Mouse (Mus musculus): Measurements from ENCODE around the gene Sorcs3.

Gene Sorcs3

DNA sequence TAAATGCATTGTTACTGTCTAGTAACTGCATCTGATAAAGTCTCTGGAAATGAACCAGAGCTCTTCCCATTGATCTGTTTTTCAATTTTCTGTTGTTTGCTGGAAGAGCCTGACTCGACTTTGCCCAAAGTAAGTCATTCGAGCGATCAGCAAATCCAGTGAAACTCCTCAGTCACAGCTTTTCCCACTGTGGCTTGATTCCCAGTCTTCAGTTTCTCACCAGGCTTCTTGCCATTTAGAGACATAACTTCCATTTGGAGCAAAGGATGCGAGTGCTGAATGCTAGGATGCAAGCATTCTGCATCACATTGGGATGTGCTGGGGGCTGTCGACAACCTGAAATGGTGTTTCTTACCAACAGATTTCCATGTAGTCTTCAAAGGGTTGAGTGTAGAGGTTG is 521.8 kb downstream of the Sorcs3 start:
- no peak for DNase-seq

DNA sequence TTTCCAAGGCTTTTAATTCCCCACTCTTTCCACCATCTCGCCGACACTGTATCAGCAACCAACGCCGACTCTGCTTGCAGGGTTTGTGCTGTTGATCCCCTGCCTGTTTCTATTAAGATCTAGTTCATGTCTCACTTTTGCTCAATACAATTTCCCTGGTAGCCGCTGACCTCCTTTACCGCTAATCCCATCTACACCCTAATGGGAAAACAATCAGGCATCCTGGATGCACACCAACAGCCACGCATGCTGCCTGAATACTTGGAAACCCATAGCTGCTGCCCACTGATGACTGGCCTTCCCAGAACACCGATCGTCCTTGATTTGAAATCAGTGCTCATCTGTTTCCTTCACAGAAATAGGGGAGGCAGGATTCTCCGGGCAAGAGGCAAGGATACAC is 525.9 kb downstream of the Sorcs3 start:
- DNase-seq, result no peak

DNA sequence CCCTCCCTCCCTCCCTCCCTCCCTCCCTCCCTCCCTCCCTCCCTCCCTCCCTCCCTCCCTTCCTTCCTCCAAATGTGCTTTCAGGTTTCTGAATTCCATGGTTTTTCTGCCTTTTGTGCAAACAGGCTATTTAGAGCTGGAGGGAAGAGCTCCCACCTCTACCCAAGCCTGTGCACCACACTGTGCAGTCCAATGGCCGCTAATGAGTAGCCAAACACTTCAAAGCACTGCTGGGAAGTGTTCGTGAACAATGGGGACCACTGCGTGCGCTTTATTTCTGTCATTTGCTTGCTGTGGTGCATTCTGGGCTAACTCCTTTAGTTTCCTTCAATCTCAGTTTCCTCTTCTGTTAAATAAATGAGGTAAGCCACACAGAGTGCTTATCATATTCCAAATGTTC is 528.5 kb downstream of the Sorcs3 start:
- no peak for DNase-seq

DNA sequence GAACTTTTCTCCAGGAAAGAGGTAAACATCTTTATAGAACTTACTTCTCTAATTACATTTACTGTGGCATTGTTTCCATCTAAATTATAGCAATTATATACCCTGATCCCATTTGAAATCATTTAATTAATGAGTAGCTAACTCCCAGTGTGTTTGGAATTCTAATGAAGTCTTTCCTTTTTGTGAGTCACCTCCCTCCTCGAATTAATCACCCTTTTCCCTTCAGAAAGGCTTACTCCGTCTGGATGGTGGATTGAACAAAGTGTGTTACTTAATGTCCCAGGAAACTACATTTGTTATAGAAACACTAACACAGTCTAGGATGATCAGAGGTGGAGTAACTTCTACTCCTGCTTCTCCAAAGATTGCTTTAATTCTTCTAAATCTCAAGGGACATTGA is 531.7 kb downstream of the Sorcs3 start:
- DNase-seq, result no peak

DNA sequence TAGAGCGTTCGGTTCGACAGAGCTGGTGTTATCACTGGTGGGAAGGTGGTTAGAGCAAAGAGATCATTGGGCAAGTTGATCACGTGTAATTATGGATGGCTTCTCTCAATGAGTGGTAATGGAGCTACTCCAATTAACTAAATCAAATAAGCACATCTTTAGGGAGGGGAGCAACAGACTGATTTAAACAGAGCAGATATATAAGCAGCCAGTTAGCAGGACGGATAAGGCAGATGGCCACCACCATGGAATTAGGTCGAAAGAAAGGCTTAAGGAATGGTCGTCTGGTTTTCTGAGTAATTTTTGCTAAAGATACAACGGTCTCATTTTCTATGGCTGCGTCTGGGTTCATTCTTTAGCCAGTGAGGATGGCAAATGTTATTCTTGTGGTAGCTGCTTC is 549.3 kb downstream of the Sorcs3 start:
- DNase-seq, result no peak

DNA sequence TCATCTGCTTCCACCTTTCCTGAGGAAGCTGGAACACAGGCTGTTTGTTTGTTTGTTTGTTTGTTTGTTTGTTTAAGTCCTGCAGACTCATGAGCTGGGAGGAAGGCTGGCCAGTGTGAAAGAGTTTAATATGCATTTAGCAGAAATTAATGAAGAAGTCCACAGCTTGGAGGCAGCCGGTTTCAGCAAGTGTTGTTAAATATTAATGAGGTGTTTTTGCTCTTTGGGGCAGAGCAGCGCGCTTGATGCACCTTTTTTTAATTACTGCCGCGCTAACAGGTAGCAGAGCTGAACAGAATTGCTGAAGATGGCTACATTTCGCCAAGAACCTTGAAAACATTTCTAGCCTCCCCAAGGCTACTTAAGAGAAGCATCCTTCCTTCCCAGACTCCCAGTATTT is 551.0 kb downstream of the Sorcs3 start:
- no peak for DNase-seq

DNA sequence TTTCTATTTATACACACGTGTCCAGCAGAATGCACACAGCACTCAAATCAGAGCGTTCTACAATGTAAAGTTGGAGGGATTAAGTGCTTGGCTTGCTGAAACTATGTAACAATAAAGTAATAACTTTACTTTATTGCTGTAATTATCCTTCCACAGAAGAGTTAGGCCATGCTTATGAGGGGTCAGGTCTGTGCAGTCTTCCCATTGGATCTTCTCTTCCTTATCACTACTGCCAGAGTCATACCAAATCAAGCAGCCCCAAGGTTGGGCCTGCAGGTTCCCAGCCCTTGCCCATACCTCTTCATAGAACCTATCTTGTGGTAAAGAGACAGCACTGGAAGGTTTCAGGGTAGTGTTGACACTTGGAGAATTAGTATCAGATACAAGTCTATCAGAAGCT is 560.7 kb downstream of the Sorcs3 start:
- no peak for DNase-seq

DNA sequence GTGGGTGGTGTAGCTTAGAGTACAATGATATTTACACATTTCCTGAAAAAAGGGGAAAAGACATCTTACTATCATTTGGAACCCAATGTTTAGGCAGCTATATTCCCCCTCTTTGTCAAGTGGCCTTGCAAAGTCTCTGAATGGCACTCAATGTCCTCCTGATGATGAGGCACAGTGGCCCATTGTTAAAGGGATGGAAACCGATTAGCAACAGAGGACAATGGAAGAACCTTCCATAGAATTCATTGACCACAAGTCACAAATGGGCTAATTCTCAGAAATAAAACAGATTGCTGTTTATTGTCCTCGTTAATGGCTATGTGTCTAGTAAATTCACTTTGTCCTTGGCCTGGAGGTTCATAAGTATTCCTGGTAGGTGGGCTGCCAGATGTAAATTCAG is 565.7 kb downstream of the Sorcs3 start:
- no peak for DNase-seq

DNA sequence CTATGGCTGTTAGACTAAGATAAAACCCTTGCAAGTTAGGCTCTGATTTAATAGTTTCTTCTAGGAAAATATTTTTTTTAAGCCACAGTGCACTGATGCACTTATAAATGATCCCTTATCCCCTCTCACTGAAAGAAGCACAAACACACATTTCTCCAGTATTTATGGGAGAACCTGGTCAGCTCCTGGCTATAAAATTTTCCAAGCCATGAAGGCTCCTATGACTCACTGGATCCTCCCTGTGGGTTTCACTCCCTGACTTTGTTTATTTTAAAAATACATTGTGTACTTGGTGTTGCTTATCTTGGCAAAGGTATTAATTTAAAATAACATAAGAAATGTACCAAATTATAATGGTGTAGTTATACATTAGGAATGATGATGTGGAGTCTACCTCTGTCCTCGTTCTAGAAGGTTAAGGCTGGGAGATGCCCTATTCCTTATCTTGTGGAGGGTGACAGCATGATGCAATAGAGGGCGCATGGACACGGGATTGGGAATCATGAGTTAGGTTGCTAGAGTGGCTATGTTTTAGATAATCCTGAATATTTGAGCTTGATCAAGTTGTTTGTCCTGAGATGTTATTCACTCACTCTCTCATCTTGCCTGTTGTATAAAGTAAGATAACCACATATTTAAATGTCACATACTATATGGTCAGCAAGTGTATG is 573.4 kb downstream of the Sorcs3 start:
- no peak for DNase-seq

DNA sequence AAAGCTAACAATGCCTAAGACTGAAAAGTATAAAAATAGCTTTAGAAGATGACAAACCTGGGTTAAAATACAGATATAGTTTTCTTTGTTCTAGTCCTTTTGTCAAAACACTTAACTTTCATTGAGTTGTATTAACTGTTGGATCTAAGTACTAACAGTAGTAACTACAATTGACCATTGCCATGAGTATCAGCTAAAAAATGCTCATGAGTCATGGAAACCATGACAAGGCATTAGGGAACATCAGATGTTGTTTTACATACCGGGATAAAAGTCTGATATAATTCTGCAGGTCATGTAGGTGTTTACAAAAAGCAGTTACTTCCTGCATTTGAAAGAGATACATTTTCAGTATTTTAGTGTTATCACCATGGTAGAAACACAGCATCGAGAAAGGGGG is 575.0 kb downstream of the Sorcs3 start:
- no peak for DNase-seq

DNA sequence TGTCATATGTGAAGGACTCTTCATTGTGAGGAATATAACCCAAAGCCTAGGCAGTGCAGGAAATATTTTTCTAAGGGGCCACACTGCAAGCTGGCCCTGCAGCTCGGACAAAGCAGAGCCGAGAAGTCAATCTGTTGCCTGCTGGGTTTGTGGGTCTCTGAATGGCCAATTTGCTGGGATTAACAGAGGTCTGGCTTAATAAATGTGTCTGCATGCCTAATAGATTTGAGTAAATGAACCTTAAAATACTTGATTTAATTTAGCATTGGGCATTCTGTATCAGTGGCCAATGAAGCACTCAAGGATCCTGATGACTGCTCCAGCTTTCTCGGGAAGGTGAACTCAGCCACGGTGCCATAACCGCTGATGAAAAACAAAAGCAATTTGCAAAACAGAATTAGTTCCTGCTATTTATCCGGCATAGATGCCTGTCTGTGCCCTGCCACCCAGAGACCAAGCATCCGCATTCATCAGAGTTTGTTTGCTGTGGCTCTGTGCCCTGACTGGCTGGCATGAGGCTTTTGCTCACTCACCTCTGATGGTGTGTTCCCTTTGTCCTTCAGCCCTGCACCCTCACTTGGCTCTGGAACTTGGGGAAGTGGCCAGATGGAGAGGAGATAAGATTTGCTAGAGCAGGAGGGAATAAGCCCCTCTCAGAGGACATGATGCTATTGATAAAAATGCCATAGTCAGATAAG is 576.3 kb downstream of the Sorcs3 start:
- no peak for DNase-seq

DNA sequence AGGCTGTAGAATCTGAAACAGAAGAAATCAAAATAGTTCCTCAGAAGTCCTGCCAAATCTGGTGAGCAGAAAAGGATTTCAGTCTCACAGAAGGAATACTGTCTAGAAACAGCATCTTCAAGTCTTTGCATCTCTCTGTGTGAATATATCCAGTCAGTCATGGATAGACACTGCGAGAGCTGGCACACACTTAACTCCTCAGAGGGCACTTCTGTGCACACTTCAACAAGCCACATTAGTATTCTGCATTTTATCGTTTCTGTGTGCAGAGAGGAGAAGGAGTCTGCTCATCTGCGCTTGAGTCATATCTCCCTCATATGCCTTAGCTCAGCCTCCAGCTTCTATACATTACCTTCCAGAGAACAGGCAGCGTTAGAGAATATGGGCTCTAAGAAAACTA is 581.4 kb downstream of the Sorcs3 start:
- DNase-seq, result no peak

DNA sequence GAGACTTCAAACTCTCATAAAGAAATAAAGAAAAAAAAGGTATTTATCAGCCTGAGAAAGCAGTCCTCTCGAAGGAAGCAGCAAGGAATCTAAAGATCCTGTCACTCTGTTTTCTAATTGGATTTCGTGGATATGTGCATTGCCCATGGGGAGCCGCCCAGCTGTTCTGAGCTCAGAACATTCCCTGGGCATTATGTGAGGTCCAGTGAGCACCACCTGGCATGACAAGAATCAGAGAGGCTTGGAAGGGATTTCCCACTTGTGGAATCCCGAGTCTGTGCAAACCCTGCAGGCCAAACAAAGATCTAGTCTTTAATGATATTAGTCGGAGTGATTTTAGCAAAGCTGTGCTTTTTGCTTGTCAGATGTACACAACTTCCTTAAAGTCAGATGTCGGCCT is 598.7 kb downstream of the Sorcs3 start:
- DNase-seq, result no peak

DNA sequence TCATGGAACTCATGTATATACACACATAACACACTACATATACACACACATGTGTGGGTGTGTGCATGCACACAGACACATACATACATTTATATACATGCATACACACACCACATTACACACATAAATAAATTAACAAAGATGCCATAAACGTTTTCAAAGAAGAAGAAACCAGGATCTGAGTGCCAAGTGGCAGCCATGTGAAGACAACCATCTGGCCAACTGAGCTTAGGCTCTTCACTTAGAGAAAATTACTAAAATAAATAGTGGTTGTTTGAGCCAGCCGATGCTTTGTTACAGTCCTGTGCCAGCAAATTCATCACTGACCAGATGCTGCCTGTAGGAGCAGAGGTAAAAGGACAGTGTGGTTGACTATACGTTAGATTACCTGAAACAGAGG is 605.7 kb downstream of the Sorcs3 start:
- no peak for DNase-seq

DNA sequence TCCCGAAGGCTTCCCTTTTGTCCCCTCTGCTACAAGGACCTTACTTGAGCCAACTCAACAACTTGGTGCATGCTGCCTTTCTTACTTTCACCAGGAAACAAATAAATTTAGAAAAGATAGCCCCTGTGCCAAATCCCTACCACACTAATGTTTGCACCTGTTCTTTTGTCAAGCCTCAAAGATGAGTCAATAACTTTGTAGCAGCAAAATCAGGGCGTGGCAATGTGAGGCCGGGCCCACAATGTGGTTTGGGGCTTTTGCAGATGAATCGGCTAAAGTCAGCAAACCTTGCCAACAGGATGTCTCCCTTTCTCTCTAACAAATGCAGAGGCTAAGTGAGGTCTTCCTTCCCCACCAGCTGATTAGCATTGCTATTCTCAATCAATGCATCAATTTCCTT is 608.0 kb downstream of the Sorcs3 start:
- no peak for DNase-seq

DNA sequence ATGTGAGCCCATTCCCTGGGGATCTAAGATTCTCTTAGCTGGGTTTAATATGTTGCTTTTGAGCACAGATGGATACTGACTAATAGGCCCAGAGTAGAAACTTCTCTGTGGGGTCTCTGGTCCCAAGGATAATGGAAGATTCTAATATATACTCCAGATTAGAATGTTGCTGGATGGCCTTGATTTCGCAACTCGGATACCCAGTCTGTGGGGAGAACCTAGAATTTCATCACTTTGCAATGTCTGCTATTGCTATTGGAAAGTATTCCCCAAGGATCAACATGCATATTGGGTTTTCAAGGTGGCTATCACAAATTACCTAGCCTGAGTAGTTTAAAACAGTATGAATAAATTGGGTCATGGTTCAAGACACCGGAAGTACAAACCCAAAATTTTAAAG is 609.2 kb downstream of the Sorcs3 start:
- DNase-seq, result no peak

DNA sequence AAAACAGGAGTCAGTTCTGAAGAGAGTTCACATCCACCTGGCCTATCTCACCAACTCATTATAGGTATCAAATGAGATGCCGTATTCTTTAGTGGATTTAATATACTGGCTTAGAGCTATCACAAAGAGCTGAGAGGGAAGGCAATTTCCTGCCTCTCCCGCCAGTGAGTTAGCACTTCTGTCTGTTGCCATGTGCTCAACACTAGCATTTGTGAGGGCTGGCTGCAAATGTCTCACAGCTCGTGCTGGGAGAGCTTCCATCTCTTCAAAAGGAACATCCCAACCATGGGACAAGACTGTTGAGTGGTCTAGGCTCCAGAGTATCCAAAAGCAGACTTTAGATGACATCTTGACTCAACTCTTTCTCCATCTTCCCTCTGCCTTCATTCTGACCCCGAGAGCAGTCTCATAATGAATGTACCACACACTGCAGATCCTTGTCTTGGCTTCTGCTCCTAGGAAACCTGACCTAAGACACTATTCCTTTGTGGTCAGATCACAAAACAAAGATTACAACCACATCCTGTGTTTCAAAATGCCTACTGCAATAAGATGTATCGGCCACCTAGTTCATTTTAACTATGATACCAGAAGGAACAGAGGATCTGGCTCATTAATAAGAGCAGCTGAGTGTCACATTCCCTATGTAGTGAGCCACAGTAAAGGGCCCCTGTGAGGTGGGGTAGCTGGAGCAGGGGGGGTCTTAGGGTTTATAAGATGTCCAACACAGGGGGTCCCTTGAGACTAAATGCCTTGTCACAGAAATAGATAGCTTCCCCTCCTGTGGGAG is 614.9 kb downstream of the Sorcs3 start:
- DNase-seq, result no peak

DNA sequence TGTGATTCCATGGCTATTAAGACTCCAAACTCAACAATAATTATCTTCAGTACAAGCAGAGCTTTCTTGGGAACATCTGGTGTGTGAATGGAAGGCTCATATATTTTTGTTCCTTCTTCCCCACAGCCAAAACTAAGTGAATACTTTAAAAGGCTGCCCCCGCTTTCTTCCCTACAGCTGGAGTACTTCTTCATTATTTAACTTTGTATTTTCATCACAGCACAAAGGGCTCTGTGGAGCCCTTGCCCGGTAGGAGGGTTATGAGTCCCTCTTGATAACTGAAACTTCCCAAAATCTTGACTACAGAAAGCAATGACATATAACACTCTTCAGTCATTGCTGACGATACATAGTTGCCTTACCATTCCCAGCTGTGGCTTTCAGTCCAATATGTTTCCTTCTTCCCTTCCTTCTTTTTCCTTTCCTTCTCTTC is 615.5 kb downstream of the Sorcs3 start:
- no peak for DNase-seq

DNA sequence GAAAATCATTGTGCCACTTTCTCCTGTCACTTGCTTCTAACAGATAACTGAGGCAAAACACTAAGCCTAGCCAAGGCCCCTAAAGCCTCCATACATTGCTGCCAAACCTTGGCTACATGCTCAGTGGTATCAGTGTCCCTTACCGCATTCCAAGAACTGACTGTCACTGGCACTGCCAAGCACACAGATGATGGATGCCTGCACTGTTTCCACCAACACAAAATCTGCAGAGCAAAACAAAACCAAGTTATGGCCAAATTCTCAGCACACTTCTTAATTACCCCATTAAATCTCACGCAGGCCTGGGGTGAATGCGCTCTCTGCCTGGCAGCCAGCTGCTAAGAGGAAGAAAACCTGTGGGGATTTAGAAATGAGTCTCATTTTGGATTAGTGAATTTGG is 628.5 kb downstream of the Sorcs3 start:
- DNase-seq, result no peak

DNA sequence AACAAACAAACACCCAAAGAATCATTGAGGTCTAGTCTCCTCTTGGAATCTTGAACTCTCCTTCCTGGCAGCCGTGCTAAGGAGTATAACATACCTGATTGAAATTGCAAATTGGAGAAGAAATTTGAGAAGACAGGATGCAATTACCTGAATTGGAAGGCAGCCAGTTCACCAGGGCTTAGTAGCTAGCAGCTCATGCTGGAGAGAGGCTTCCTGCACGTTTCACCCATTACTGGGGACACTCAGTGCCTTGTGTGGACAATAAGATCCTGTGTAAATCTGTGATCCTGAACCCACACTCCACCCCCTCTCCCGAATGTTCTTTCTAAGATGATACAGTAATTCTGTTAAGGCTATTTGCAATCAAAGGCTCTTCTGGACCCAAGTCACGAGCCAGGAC is 633.6 kb downstream of the Sorcs3 start:
- no peak for DNase-seq

DNA sequence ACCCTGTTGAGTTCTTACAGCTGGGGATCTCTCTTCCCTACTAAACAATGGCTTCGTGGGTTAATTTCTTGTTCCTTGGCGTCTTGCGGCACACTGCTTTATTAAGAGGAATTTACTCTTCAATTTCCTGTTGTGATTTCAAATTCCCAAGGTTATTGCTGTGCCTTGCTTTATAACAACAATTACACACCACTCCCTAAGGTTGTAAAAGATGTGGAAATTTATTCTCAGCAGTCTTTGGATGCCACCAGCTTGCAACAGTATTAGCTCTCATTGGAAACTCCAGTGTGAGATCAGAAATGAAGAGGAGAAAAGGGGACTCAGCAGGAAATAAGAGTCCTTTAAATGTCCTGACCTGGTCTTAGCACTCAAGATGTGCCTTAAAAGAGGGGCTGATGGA is 641.9 kb downstream of the Sorcs3 start:
- no peak for DNase-seq

DNA sequence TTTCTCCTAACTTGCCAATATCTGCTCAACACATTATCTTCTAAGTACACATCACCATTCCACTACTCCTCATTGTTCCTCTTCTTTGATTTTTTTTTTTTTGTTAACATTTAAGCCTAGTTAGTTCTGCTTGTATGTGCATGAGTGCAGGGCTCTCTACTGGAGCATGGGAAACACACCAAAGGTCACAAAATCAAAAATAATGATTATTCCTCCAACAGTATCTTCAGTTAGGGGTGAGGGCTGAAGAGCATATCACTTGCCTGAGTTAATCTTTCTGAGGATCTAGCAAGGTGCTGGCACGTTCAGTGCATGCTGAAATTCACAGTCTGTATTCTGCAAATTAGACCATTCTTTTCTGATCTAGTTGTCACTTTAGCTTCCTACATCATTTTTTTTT is 644.6 kb downstream of the Sorcs3 start:
- DNase-seq, result no peak
